Mouse (Mus musculus): Measurements from ENCODE around the gene Nsrp1.
"Not testable (repeated sequence)": the region's sequence is repeated elsewhere in the genome, so short reads cannot be mapped to it uniquely, and the experiment has no call there.

Nsrp1 gene

DNA sequence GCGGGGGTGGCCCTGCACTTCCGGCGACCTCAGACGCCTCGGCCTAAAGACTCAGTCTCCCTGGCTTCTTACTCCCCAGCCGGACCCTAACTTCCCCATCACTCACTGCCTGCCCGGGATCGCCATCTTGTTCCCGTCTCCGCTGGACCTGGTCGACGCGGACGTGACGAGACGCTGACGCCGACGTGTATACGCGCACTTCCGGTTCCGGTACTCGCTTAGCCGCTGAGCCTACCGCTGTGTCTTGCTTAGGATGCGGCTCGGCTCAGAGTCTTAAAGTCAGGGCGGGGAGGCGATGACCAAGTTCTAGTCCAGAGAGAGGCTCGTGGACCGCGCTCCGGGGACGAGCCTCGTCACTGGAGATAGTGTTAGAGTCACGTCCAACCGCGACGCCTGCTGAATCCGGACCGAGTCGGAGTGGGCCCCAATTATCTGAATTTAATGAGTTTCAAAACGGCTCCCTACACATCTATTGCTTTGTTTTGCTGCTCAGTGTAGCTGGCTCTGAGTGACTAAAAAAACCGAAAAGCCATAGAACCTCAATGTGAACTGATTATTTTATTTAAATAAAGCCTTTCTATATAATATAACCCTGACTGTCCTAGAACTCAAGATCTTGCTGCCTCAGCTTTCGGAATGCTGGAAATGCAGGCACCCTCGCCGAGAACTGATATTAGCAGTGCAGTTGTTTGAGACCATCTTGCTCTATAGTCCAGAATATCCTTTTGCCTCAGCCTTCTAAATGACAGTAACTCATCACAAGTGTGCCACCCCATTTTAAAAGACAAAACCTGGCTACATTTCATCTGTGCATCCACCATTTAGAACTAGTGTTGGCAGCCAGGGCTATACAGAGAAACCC is at the start of gene Nsrp1:
Gene Nsrp1 (minus strand): TSS at position 163 of the 862 bp plus-strand sequence.
- peak; percentile 83 to 87 for DNase-seq (ENCODE audit: low spot score in 2 of 2)

DNA sequence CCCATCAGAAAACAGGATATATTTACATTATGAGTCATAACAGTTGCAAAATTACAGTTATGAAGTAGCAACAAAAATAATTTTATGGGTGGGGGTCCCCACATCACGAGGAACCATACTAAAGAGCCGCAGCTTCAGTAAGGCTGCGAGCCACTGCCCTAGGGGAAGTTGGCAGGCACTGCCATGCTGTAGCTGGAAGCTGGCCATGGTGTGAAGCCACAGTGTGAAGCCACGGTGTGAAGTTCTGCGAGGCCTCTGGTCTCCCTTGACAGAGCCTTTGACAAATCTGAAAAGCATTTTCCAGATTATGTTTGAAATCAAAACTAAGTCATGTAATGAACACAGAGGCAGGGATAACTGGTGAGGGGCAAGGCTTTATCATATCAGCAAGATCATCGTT is 32.9 kb upstream of the Nsrp1 start:
- no peak for DNase-seq (ENCODE audit: low spot score in 2 of 2)

DNA sequence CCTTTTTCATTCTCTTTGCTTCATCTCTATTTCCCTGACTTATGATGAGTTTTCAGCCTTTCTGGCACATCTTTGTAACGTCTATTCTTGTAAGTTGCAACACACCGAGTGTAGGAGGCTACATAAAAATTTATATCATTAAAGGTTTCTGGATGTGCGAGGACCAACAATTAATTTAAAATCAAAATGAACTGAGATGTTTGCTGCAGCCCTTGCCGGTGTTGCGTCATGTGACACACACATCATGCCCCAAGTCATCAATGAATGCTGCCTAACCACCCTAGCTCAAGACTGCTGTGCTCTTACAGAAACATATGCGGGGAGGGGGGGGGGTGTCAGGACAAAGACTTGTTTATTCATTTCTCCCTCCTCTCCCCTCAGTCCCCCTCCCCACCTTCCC is 30.2 kb upstream of the Nsrp1 start:
- no peak for DNase-seq (ENCODE audit: low spot score in 2 of 2)

DNA sequence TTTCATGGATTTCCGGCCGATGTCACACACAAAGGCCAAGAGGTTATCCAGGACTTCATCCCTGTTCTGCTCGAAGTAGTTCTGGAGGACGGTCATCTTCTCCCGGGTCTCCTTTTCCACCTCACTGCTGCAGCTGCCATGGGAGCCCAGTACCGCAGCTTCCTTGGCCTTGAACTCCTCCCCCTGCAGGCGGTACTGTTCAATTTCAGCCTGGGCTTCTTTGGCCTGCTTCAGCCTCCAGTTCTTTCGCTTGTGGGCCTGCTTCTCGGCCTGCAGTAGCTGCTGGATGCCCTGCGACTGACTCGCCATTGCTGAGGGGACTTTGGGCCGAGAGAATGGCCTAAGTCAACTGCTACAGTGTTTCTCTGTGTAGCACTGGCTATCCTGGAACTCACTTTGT is 29.6 kb upstream of the Nsrp1 start:
- not testable (repeated sequence) for DNase-seq (ENCODE audit: low spot score in 2 of 2)

DNA sequence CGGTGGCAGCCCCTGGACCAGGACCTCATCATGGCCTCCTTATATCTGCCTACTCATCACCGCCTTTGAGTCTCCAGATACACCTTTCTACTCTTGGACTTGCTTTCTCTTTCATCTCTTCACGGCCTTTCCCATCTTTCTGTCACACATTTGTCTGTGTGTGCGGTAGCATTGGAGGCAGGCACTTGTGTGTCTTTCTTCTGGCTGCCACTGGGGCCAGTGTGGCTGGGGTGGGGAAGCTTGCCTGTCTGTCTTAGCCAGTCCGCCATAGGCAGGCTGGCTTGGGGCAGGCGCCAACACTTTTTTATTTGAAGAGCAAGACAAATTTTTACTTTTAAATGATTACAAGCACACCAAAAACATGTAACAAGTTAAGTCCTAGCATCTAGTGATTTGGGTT is 28.7 kb upstream of the Nsrp1 start:
- DNase-seq (ENCODE audit: low spot score in 2 of 2): no peak

DNA sequence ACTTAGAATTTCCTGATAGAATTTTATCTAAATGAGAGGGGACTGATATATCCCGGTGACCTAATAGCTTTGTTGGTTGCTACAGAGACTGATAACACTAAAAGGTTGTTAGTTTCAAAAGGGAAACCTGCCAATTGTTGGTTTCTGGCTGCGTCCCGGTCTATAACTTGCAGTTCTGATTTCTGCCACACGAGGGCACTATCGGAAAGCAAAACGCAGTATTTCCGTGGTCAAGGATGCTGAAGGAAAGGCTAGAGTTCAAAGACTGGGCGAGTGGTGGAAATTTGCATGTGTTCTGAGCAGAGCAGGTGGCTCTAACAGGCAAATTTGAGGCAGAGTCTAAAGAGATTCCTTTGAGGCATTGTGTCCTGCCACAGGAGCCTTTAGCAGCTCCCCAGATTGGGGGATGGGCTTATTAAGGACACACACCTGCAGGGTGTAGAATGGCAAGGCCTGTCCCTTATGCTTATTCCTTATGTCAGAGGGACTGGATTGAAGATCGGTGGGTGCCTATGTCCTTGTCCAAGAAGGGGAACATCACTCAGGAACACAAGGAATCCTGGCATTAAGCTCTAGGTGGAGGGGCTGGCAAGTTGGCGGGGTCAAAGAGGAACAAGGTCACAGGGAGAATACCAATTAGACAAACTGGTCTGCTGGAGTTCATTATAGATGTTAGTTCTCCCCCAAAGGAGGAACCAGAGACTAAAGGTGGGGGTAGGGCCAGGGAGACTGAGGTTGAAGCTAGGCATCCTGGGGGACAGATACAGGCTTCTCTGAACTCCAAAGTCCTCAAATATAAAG is 22.1 kb upstream of the Nsrp1 start:
- peak; percentile 33 to 77 for DNase-seq (ENCODE audit: low spot score in 2 of 2)

DNA sequence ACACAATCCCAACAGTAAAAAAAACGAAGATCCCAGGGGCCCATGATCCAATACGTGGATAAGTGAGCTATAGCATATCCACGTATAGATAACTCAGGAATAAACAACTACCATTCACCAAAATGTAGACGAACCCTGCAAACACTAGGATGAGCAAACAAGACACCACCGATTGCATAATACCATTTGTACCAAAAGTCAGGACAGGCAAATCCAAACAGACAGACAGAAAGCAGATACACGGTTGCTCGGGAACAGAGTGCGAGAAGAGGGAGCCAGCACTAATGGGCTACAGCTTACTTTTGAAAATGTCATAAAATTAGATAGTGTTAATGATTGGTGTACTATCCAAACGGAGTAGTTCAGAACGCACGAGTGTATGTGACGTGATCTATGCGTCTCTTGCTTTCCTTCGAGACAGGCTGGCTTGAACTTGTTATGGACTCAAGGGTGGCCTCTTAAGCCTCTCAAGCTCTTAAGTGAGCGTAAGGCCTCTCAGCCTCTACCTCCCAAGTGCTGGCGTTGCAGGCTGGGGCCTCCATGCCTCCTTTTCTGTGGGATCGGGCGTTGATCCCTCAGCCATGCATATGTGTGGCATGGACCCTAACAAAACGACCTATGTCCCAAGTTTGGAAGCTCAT is 20.2 kb upstream of the Nsrp1 start:
- no peak for DNase-seq (ENCODE audit: low spot score in 2 of 2)

DNA sequence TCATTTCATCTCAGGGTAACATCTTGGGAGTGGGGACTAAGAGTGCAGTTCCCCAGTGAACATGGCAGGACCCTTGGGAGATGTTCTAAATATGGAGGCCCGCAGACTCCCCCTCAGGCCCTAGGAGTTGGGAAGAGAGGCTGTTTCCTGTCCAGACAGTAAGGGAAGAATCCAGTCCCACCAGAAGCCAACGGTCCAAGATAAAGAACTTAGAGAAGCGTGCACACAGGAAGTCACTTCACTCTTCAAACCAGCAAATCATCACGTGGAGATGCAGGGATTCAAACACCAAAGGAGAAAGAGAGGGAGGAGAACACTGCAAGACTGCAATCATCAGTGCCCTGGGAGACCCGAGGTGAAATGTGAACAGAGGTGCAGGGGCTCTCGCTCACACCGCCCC is 18.8 kb upstream of the Nsrp1 start:
- DNase-seq (ENCODE audit: low spot score in 2 of 2): no peak

DNA sequence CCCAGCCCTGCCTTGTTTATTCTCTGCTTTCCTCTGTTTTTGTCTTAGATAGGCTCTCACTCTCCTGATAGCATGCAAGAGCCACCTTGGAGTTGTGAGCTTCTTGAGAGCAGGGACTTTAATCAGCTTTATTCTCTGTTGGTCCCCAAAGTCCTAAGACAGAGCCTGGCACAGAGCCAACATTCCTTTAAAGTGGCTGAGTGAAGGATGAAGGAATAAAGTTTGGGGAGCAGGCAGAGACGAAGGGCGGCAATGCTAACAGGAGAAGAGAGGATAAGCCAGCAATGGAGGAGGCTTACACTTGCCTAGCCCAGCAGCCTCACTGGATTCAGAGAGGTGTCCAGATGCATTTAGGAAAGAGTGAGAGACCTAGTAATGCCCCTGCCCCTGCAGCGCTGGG is 18.3 kb upstream of the Nsrp1 start:
- no peak for DNase-seq (ENCODE audit: low spot score in 2 of 2)

DNA sequence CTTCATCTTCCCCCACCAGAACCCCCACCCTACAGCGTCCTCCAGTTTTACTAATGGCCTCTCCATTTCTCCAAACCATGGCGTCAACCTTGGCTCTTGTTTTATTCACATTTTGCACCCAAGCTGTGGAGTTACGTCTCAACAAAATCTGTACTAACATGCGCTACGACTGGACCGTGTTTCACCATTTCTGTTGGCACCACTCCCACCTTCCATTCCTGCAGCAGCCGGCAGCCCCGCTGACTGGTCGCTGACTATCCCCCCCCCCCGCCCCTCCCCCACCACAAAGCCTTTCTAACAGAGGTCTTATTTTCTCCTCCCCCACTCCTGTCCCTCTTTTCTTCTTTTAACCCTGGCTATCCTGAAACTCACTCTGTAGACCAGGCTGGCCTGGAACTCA is 17.0 kb upstream of the Nsrp1 start:
- no peak for DNase-seq (ENCODE audit: low spot score in 2 of 2)

DNA sequence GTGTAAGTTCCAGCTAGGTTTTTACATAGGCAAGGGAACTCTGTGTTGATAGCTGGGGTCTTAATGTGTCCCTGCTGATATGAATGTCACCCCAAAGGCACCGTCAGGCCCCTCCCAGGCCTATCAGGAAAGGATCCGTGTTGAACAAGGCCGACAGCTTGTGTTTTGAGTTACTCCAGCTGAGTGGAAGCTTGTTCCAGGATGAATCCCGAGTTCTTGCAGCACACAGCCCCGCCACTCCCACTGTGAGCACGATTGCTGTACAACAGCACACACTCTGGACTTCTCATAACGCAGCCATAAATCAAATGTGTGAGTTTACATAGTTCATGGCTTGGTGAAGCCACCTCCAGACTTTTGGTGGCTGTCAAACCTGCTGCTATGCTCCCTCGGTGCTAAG is 15.9 kb upstream of the Nsrp1 start:
- DNase-seq (ENCODE audit: low spot score in 2 of 2): no peak

DNA sequence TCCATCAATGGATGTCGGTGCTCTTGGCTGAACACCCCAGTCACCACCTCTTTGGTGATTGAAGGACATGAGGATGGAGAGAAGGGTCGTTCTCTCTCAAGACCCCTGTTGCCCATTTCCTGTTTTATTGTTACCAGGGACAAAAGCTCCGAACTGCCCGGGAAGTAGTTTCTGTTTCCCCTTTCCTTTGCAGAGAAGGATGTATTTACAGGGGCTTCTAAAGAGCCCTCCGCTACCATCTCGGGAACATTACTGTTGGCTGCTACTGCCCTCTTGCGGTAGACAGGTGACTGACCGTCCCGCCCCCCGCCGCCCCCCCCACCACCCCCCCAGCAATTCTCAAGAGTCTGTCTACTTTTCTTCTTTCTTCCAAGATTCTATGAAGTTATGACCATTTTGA is 15.0 kb upstream of the Nsrp1 start:
- peak in 1 of 2 experiments; percentile 65 for DNase-seq (ENCODE audit: low spot score in 2 of 2)

DNA sequence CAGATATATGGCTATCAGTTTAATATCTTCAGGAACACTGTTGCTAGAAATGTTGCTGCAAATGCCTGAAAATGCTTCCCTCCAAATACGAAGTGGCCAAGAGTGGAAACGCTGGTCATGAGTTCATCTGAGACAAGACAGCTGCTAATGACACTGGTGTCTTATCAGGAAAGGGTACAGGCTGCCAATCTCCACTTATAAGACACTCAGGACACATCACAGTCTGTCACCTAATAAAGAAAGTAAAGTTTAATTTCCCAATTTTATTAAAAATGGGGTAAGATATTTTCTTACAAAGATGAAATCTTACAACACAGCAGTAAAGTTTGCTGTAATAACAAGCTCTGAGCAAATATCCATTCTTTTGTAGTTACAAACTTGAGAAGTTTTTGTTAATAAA is 10.9 kb upstream of the Nsrp1 start:
- DNase-seq (ENCODE audit: low spot score in 2 of 2): no peak

DNA sequence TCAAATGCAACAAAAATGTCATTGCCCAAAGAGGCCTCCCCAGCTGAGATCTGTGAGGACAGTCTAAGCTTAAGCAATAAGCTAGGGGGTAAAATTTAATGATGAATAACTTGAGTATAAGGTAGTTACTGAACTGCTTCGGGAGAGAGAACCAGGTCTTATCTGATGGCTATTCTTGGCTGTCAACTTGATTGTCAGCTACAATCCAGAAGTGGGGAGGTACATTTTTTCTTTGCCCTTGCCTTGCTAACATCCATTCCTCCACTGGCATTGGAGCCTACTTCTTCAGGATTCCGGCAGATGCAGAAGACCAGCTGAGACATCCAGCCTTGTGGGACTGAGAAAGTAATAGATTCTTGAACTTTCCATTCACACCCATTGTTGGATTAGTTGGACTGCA is 8.8 kb upstream of the Nsrp1 start:
- no peak for DNase-seq (ENCODE audit: low spot score in 2 of 2)

DNA sequence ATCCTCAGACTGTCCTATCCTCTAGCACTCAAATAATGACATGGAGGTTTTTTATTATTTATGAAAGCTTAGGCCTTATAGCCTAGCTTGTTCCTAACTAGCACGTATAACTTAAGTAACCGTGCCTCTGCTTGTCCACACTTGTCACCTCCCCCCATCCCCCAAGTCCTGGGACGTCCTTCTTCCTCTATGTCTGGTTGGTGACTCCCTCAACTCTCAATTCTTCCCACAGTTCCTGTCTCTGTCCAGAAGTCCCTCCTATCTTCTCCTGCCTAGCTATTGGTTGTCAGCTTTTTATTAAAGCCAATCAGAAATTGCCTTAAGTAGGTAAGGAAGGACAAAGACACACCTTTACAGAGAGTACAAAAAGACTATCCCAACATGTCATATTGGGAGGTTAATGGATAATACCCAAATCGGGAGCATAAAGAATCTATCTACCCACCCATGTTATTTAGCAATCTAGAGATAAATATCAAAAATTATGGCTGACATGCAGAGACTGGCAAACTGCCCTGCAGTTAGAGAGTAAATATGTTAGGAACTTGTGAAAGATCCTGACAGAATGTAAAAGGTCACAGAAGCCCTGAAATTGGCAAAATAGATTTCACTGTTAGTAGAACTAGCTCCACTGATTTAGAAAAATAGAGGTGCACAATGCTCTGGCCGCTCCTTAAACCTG is 5.9 kb upstream of the Nsrp1 start:
- DNase-seq (ENCODE audit: low spot score in 2 of 2): no peak

DNA sequence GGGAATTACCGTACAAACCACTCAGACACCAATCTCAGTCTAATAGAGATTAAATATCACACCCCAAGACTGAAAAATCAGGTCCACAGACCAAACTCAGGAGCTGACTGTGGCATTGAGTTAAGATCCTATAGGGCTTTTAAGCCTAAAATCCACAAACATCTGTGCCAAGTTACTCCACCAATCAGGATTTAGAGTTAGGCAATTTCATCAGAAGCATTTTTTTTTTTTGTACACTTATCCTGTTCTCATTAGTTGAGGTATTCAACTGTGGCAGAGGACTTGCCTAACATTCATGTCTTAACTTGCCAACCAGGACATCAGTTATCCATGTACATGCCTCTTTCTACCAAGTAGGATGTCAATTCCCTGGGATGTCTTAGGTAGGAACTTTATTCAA is 1.1 kb upstream of the Nsrp1 start:
- no peak for DNase-seq (ENCODE audit: low spot score in 2 of 2)

DNA sequence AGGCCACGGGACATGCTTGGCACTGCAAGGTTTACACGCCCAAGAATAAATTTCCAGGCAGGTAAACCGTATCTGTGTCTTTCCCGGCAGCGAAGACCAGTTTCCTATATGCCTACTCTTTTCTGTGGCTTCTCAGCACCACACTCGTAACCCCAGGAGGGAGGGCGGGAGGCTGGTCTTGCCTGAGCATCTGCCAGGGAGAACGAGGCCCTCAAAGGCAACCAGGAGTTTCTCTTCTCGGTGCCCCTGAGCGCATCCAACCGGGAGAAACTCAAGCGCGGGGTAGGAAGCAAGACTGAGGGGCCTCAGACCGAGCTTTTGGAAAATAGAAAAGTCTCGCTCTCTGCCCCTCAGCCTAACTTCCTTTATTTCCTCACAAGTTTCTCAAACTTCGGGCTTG is 443 bp downstream of the Nsrp1 start:
- DNase-seq (ENCODE audit: low spot score in 2 of 2): peak; percentile 12 to 19

DNA sequence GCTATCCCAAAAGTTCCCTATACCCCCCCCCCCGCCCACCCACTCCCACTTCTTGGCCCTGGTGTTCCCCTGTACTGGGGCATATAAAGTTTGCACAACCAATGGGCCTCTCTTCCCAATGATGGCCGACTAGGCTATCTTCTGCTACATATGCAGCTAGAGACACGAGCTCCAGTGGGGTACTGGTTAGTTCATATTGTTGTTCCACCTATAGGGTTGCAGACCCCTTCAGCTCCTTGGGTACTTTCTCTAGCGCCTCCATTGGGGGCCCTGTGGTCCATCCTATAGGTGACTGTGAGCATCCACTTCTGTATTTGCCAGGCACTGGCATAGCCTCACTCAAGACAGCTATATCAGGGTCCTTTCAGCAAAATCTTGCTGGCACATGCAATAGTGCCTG is 904 bp downstream of the Nsrp1 start:
- DNase-seq (ENCODE audit: low spot score in 2 of 2): not testable (repeated sequence)

DNA sequence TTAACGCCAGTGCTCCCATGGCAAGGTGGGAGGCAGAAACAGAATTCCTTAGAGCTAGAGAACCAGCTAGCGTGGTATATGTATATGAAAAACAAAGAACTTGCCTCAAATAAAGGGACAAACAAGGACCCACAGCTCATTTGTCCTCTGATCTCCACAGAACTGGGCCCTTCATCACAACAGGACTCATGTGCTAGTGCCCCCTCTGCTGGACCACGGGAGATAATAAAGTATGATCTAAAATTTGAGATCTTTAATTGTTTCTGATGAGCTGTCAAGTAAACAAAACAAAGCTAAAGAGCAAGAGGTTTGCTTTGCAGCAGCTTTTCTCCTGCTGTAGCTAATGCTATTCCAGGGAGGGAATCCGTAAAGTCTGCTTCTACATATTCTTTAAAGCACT is 7.5 kb downstream of the Nsrp1 start:
- DNase-seq (ENCODE audit: low spot score in 2 of 2): no peak

DNA sequence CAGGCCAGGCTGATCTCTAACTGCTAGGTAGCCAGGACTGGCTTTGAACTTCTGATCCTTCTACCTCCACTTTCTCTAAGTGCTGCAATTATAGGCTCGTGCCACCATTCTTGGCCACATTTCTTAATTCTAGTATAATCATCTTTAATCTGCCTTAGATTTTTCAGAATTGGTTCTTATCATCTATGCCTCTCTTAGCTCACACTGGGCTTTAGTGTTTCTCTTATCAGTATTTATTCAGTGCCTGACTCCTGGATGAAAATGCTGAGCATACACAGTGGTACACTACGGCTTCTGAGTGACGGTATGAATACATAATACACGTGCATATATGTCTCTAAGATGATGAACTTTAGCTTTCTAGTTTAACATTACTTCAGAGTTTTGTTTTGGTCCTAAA is 9.4 kb downstream of the Nsrp1 start:
- DNase-seq (ENCODE audit: low spot score in 2 of 2): no peak

DNA sequence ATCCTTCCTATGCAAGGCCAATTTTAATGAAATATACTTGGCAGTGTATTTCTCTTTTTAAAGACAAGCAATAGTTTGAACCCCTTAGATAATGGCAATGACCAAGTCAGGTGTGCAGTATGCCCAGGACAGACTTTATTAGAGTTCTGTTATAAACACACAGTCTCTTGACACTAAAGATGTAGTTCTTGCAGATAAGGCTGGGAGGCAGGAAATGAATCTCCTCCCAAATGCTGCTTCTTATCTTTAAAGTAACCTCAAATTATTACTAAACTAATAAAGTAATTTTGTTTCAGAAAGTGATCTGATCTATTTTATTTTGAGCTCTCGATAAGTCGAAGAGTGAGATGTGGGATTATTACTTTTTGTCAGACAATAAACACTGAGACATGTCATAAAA is 14.8 kb downstream of the Nsrp1 start:
- DNase-seq (ENCODE audit: low spot score in 2 of 2): no peak

DNA sequence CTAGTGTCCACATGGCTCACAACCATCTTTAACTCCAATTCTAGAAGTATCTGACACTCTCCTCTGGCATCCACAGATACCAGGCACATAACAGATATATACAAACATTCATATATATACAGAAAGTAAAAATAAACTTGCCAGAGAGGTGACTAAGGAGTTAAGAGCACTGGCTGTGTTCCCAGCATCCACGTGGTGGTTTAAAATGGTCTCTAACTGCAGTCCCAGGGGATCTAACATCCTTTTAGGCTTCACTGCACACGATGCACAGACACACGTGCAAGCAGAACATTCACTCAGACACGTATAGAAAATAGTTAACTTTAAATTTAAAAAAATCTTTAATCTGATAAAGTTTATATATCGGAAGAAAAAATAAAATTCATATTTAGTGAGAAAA is 16.3 kb downstream of the Nsrp1 start:
- no peak for DNase-seq (ENCODE audit: low spot score in 2 of 2)
